Mouse (Mus musculus) limb, embryonic 14.5 days (tissue): ENCODE data around the gene Ltbr. TPM values are rescaled to one million over a fixed set of nuclear protein-coding genes. Genes with fewer than 3 reads are reported as not detected.

Experiments used
- ATAC-seq: fragments of 200-750 bp; cut with Nextera tagmentation; 2 replicates; pipeline ENCODE4 v1.8.0; 2017; ENCODE audit warnings: low read depth, moderate number of reproducible peaks, moderate TSS enrichment; ENCODE audit not compliant: low FRiP score
- DNase-seq: peaks from one replicate; pipeline ENCODE4 v3.0.0-alpha.2; 2015; ENCODE audit warnings: low spot score
- H3K27ac ChIP-seq: fragments of 300-500 bp; sonication (generic); replicated peaks from 2 replicates; pipeline ENCODE4 v1.5.1; 2014; ENCODE audit warnings: low read depth, mild to moderate bottlenecking, low read length, moderate library complexity, mixed read lengths
- H3K27me3 ChIP-seq: fragments of 300-500 bp; sonication (generic); 2 replicates; pipeline ENCODE4 v1.6.1; 2014; ENCODE audit warnings: low read length, mixed read lengths; ENCODE audit not compliant: control insufficient read depth, insufficient read depth
- H3K36me3 ChIP-seq: fragments of 300-500 bp; sonication (generic); 2 replicates; pipeline ENCODE4 v1.6.1; 2014; ENCODE audit warnings: mild to moderate bottlenecking, low read length, moderate library complexity, mixed read lengths; ENCODE audit not compliant: control insufficient read depth, insufficient read depth
- H3K4me1 ChIP-seq: fragments of 300-500 bp; sonication (generic); 2 replicates; pipeline ENCODE4 v1.6.1; 2014; ENCODE audit warnings: antibody characterized with exemption, low read length, mixed read lengths; ENCODE audit not compliant: control insufficient read depth, insufficient read depth
- H3K4me2 ChIP-seq: fragments of 300-500 bp; sonication (generic); replicated peaks from 2 replicates; pipeline ENCODE4 v1.6.1; 2014; ENCODE audit warnings: low read depth, mild to moderate bottlenecking, low read length, moderate library complexity; ENCODE audit not compliant: severe bottlenecking
- H3K4me3 ChIP-seq: fragments of 300-500 bp; sonication (generic); replicated peaks from 2 replicates; pipeline ENCODE4 v1.5.1; 2014; ENCODE audit warnings: low read length
- H3K9ac ChIP-seq: fragments of 300-500 bp; sonication (generic); 2 replicates; pipeline ENCODE4 v1.6.1; 2014; ENCODE audit warnings: mild to moderate bottlenecking, low read depth, low read length, moderate library complexity; ENCODE audit not compliant: severe bottlenecking
- H3K9me3 ChIP-seq: fragments of 300-500 bp; sonication (generic); 2 replicates; pipeline ENCODE4 v1.6.1; 2016; ENCODE audit warnings: low read length; ENCODE audit not compliant: control insufficient read depth
- POLR2A ChIP-seq: fragments of 200-500 bp; IDR thresholded peaks from 2 replicates; pipeline ENCODE4 v1.8.0; 2012; ENCODE audit warnings: inconsistent platforms, mild to moderate bottlenecking, moderate library complexity, borderline replicate concordance; ENCODE audit not compliant: insufficient read depth, insufficient read length; ENCODE audit errors: extremely low read depth
- WGBS: fragments of 180-500 bp; shearing (Covaris S2); extraction: QIAGEN DNeasy Blood & Tissue Kit; methylation state at CpG from one replicate; pipeline ENCODE4 v1.1.7; 2014; 5-methylcytosine and 5-hydroxymethylcytosine counted together
- polyA plus RNA-seq, 2 experiments: library from polyadenylated mRNA; depleted of rRNA in 1 of 2; stranded (reverse) in 1 of 2; unstranded in 1 of 2; fragments of >200 nt; fragmentation: Nextera tagmentation in 1 of 2; extraction: Ambion mirVana in 1 of 2; gene quantifications; 2 replicates each; pipeline versions ENCODE4 v1.2.1 to v1.2.3; 2012 to 2014

Ltbr gene
- polyA plus RNA-seq, 2 experiments: 45.8 to 52.7 TPM

GRCm38 (mm10) chr6:125292256-125292655, 21.4 kb downstream of the Ltbr start:
- Histone ChIP-seq H3K36me3 (no peaks in the 10 kb centered on the region), H3K9ac (no peak overlapping the region), H3K27ac (no peak overlapping the region), H3K4me2 (no peak overlapping the region), H3K9me3 (no peaks in the 10 kb centered on the region), H3K4me1 (peaks cover 4% of the 10 kb centered on the region; the same call in 1 of the 2 replicates), H3K27me3 (no peaks in the 10 kb centered on the region), H3K4me3 (no peak overlapping the region)
- DNase-seq: no peak
- 87% methylated on average over 7 of the region's 7 CpGs for WGBS
- no peak for TF ChIP-seq POLR2A
- ATAC-seq: no peak

GRCm38 (mm10) chr6:125291329-125291728, 22.4 kb downstream of the Ltbr start:
- no peak overlapping the region for H3K9ac ChIP-seq
- no peak overlapping the region for H3K4me3 ChIP-seq
- H3K4me1 ChIP-seq: peaks cover 8% of the 10 kb centered on the region; the same call in 1 of the 2 replicates
- H3K27ac ChIP-seq: no peak overlapping the region
- TF ChIP-seq POLR2A: no peak
- WGBS: 63% methylated on average over 4 of the region's 4 CpGs
- DNase-seq: no peak
- ATAC-seq: no peak
- H3K9me3 ChIP-seq: no peaks in the 10 kb centered on the region
- no peaks in the 10 kb centered on the region for H3K27me3 ChIP-seq
- no peak overlapping the region for H3K4me2 ChIP-seq
- H3K36me3 ChIP-seq: no peaks in the 10 kb centered on the region

- Histone ChIP-seq H3K4me2 (no peak overlapping the region), H3K27ac (no peak overlapping the region), H3K27me3 (no peaks in the 10 kb centered on the region), H3K4me1 (peaks cover 8% of the 10 kb centered on the region; the same call in 1 of the 2 replicates), H3K9me3 (no peaks in the 10 kb centered on the region), H3K9ac (no peak overlapping the region), H3K4me3 (no peak overlapping the region), H3K36me3 (no peaks in the 10 kb centered on the region)
- ATAC-seq: no peak
- no peak for DNase-seq
- 79% methylated on average over 5 of the region's 5 CpGs for WGBS
- no peak for TF ChIP-seq POLR2A
Measured at GRCm38 (mm10) chr6:125288730-125289129, 25.0 kb downstream of the Ltbr start.

- no peak for TF ChIP-seq POLR2A
- DNase-seq: no peak
- no peaks in the 10 kb centered on the region for H3K36me3 ChIP-seq
- 44% methylated on average over 4 of the region's 4 CpGs for WGBS
- no peak for ATAC-seq
- no peak overlapping the region for H3K4me2 ChIP-seq
- H3K9me3 ChIP-seq: no peaks in the 10 kb centered on the region
- no peak overlapping the region for H3K4me3 ChIP-seq
- no peaks in the 10 kb centered on the region for H3K27me3 ChIP-seq
- no peak overlapping the region for H3K27ac ChIP-seq
- peaks cover 8% of the 10 kb centered on the region; the same call in 1 of the 2 replicates for H3K4me1 ChIP-seq
- H3K9ac ChIP-seq: no peak overlapping the region
Measured at GRCm38 (mm10) chr6:125286944-125287343, 26.7 kb downstream of the Ltbr start.

GRCm38 (mm10) chr6:125285890-125286289, 27.8 kb downstream of the Ltbr start, which contains the start of gene Tuba3a:
Gene Tuba3a, minus strand, starts transcription at chr6:125286042.
- H3K27ac ChIP-seq: no peak within 1 kb of the TSS
- WGBS: 93% methylated on average over 21 of the region's 22 CpGs
- no peak for ATAC-seq

More at GRCm38 (mm10) chr6:125285890-125286289, 27.8 kb downstream of the Ltbr start, which contains the start of gene Tuba3a:
- no peaks in the 10 kb centered on the region for H3K9me3 ChIP-seq
- TF ChIP-seq POLR2A: no peak
- DNase-seq: no peak
- H3K4me3 ChIP-seq: no peak within 1 kb of the TSS
- no peaks in the 10 kb centered on the region for H3K36me3 ChIP-seq
- no peaks in the 10 kb centered on the region for H3K27me3 ChIP-seq
- peaks cover 8% of the 10 kb centered on the region; the same call in 1 of the 2 replicates for H3K4me1 ChIP-seq
- H3K9ac ChIP-seq: no peak within 1 kb of the TSS
- H3K4me2 ChIP-seq: no peak within 1 kb of the TSS
